Mouse (Mus musculus) E14TG2a.4 (cell line): Measurements from ENCODE around the gene Lag3.

Experiments used
- H3K27me3 ChIP-seq: 2 replicates; pipeline ENCODE4 v1.6.1; 2014; ENCODE audit warnings: low read length, control low read depth; ENCODE audit not compliant: insufficient read depth
- H3K36me3 ChIP-seq: 2 replicates; pipeline ENCODE4 v1.6.1; 2014; ENCODE audit warnings: low read length, control low read depth; ENCODE audit not compliant: insufficient read depth
- H3K4me1 ChIP-seq: replicated peaks from 2 replicates; pipeline ENCODE4 v1.6.1; 2014; ENCODE audit warnings: low read depth, low read length, control low read depth
- H3K4me3 ChIP-seq: replicated peaks from 2 replicates; pipeline ENCODE4 v1.5.1; 2014; ENCODE audit warnings: mild to moderate bottlenecking, low read length
- H3K9me3 ChIP-seq: 2 replicates; pipeline ENCODE4 v1.6.1; 2014; ENCODE audit warnings: low read length, control low read depth
- CTCF ChIP-seq: conservative IDR thresholded peaks from 2 replicates; pipeline ENCODE4 v1.5.1; 2014; ENCODE audit warnings: low read length
- NANOG ChIP-seq: IDR thresholded peaks from 2 replicates; pipeline ENCODE4 v1.6.1; 2014; ENCODE audit warnings: borderline replicate concordance, low read length, mixed read lengths
- POU5F1 ChIP-seq: IDR thresholded peaks from 2 replicates; pipeline ENCODE4 v1.6.1; 2014; ENCODE audit warnings: low read length, borderline replicate concordance

Gene Lag3

GRCm38 (mm10) chr6:124911533-124912218 is at the start of gene Lag3:
Lag3 (minus strand) TSS chr6:124911705.
- Histone ChIP-seq H3K4me3 (peak within 1 kb of the TSS; percentile 73), H3K9me3 (no peaks in the 10 kb centered on the region), H3K4me1 (peaks cover 94% of the 10 kb centered on the region), H3K36me3 (peaks cover 36% of the 10 kb centered on the region), H3K27me3 (peaks cover 16% of the 10 kb centered on the region)
- TF ChIP-seq NANOG = no peak
- TF ChIP-seq POU5F1 = no peak
- no peak for TF ChIP-seq CTCF

GRCm38 (mm10) chr6:124961021-124961420 is 49.5 kb upstream of the Lag3 start:
- peak overlapping the region; percentile 32; the same call in 1 of the 2 replicates for H3K4me3 ChIP-seq
- peaks cover 3% of the 10 kb centered on the region for H3K9me3 ChIP-seq
- TF ChIP-seq NANOG (no peak), CTCF (no peak), POU5F1 (no peak)
- peaks cover 80% of the 10 kb centered on the region for H3K36me3 ChIP-seq
- H3K27me3 ChIP-seq = no peaks in the 10 kb centered on the region
- H3K4me1 ChIP-seq = peaks cover 80% of the 10 kb centered on the region

- no peaks in the 10 kb centered on the region for H3K27me3 ChIP-seq
- peaks cover 13% of the 10 kb centered on the region for H3K9me3 ChIP-seq
- peaks cover 91% of the 10 kb centered on the region for H3K36me3 ChIP-seq
- no peak for TF ChIP-seq CTCF
- TF ChIP-seq POU5F1 = no peak
- peaks cover 90% of the 10 kb centered on the region for H3K4me1 ChIP-seq
- H3K4me3 ChIP-seq = no peak overlapping the region
These were observed 48.5 kb upstream of the Lag3 start for GRCm38 (mm10) chr6:124959960-124960359.

GRCm38 (mm10) chr6:124958127-124958526 is 46.6 kb upstream of the Lag3 start:
- TF ChIP-seq CTCF (no peak), NANOG (no peak), POU5F1 (no peak)
- H3K27me3 ChIP-seq = no peaks in the 10 kb centered on the region
- H3K4me3 ChIP-seq = no peak overlapping the region
- peaks cover 31% of the 10 kb centered on the region for H3K9me3 ChIP-seq
- H3K4me1 ChIP-seq = peaks cover 73% of the 10 kb centered on the region
- H3K36me3 ChIP-seq = peaks cover 98% of the 10 kb centered on the region

GRCm38 (mm10) chr6:124955212-124955611 is 43.7 kb upstream of the Lag3 start:
- Histone ChIP-seq H3K27me3 (no peaks in the 10 kb centered on the region), H3K4me1 (peaks cover 49% of the 10 kb centered on the region), H3K9me3 (peaks cover 60% of the 10 kb centered on the region), H3K4me3 (0 out of 2 replicates have a peak overlapping the region, but pooled peaks have one; percentile 0), H3K36me3 (peaks cover 80% of the 10 kb centered on the region)
- no peak for TF ChIP-seq POU5F1
- no peak for TF ChIP-seq CTCF
- no peak for TF ChIP-seq NANOG

- Histone ChIP-seq H3K36me3 (peaks cover 69% of the 10 kb centered on the region), H3K9me3 (peaks cover 70% of the 10 kb centered on the region), H3K4me3 (no peak overlapping the region), H3K4me1 (peaks cover 39% of the 10 kb centered on the region), H3K27me3 (no peaks in the 10 kb centered on the region)
- TF ChIP-seq POU5F1 = peak; percentile 65; the same call in 1 of the 2 replicates
- TF ChIP-seq CTCF = no peak
- peak; percentile 45 for TF ChIP-seq NANOG
These were observed 42.6 kb upstream of the Lag3 start for GRCm38 (mm10) chr6:124953991-124954715.

- peaks cover 41% of the 10 kb centered on the region for H3K4me1 ChIP-seq
- no peak for TF ChIP-seq POU5F1
- no peak for TF ChIP-seq CTCF
- no peak for TF ChIP-seq NANOG
- H3K36me3 ChIP-seq = peaks cover under 1% of the 10 kb centered on the region
- no peak overlapping the region for H3K4me3 ChIP-seq
- H3K9me3 ChIP-seq = no peaks in the 10 kb centered on the region
- no peaks in the 10 kb centered on the region for H3K27me3 ChIP-seq
These were observed 32.0 kb upstream of the Lag3 start for GRCm38 (mm10) chr6:124943526-124943925.

- Histone ChIP-seq H3K27me3 (no peaks in the 10 kb centered on the region), H3K9me3 (no peaks in the 10 kb centered on the region), H3K36me3 (peaks cover 19% of the 10 kb centered on the region), H3K4me3 (no peak overlapping the region), H3K4me1 (peaks cover 53% of the 10 kb centered on the region)
- TF ChIP-seq POU5F1 (no peak), CTCF (no peak), NANOG (no peak)
These were observed 30.2 kb upstream of the Lag3 start for GRCm38 (mm10) chr6:124941679-124942078.
